Mouse (Mus musculus) spleen, adult 2 months (tissue): ENCODE results near the gene Klf13. TPM values are rescaled to one million over a fixed set of nuclear protein-coding genes. Genes with fewer than 3 reads are reported as not detected.

ENCODE experiments used
- DNase-seq, 2 experiments: peaks; one replicate each; pipeline versions ENCODE4 v3.0.0 to v3.0.0-alpha.2; 2012 to 2021; ENCODE audit warnings: low spot score in 2 of 2, low read depth in 1 of 2
- H3K27ac ChIP-seq: fragments of 200-500 bp; 2 replicates; pipeline ENCODE4 v1.5.1; 2012; ENCODE audit warnings: low read length, inconsistent platforms; ENCODE audit not compliant: insufficient read depth
- H3K27me3 ChIP-seq: fragments of 200-500 bp; 2 replicates; pipeline ENCODE4 v1.6.1; 2012; ENCODE audit warnings: mild to moderate bottlenecking, moderate library complexity, low read length, inconsistent platforms; ENCODE audit not compliant: control insufficient read depth, insufficient read depth
- H3K36me3 ChIP-seq: fragments of 200-500 bp; 2 replicates; pipeline ENCODE4 v1.6.1; 2012; ENCODE audit warnings: mild to moderate bottlenecking, low read length, inconsistent platforms; ENCODE audit not compliant: control insufficient read depth, insufficient read depth
- H3K4me1 ChIP-seq: fragments of 200-500 bp; 2 replicates; pipeline ENCODE4 v1.6.1; 2011; ENCODE audit warnings: inconsistent platforms; ENCODE audit not compliant: control insufficient read depth, insufficient read depth, insufficient read length
- H3K4me3 ChIP-seq: fragments of 200-500 bp; 2 replicates; pipeline ENCODE4 v1.5.1; 2011; ENCODE audit warnings: mild to moderate bottlenecking, inconsistent platforms; ENCODE audit not compliant: insufficient read depth, insufficient read length; ENCODE audit errors: extremely low read depth
- CTCF ChIP-seq: fragments of 200-500 bp; IDR thresholded peaks from 2 replicates; pipeline ENCODE4 v1.5.1; 2011; ENCODE audit warnings: mild to moderate bottlenecking, inconsistent platforms; ENCODE audit not compliant: insufficient read depth, insufficient read length, insufficient replicate concordance; ENCODE audit errors: extremely low read depth
- POLR2A ChIP-seq: fragments of 200-500 bp; IDR thresholded peaks from 2 replicates; pipeline ENCODE4 v1.6.1; 2011; ENCODE audit warnings: low read depth, low read length, inconsistent platforms
- WGBS: fragments of 180-500 bp; shearing (Covaris S2); methylation state at CpG from one replicate; pipeline ENCODE4 v1.1.7; 2018; 5-methylcytosine and 5-hydroxymethylcytosine counted together
- polyA plus RNA-seq: library from polyadenylated mRNA; depleted of rRNA; stranded (reverse); fragments of >200 nt; gene quantifications from 2 replicates; pipeline ENCODE4 v1.2.3, GENCODE M21; 2012

Klf13 gene
- polyA plus RNA-seq, 1 experiment, result 72.0 TPM

DNA sequence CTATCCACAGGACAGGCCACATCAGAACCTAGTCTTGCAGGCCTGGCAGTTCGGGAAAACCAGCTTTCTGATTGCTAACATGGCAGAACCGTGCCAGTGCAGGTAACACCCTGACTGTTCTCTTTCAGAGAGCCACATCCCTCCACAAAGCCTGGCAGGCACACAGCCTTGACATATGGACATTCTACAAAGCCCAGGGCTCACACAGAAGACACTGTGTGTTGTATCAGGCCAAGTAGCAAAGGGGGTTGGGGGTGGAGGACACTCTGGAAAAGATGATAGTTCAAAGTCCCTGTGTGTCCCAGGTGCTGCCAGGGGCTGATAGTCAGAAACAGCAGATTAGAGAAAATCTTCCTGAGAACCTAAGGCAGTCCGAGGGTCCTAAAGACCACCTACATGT lies 12.2 kb downstream of the Klf13 start:
- Histone ChIP-seq H3K27ac (peak overlapping the region; percentile 20; the same call in 1 of the 2 replicates), H3K4me3 (no peak overlapping the region), H3K4me1 (peaks cover 53% of the 10 kb centered on the region), H3K27me3 (no peaks in the 10 kb centered on the region), H3K36me3 (no peaks in the 10 kb centered on the region)
- no peak for DNase-seq
- no peak for TF ChIP-seq POLR2A
- no peak for TF ChIP-seq CTCF
- 65% methylated on average over 3 of the region's 3 CpGs for WGBS

DNA sequence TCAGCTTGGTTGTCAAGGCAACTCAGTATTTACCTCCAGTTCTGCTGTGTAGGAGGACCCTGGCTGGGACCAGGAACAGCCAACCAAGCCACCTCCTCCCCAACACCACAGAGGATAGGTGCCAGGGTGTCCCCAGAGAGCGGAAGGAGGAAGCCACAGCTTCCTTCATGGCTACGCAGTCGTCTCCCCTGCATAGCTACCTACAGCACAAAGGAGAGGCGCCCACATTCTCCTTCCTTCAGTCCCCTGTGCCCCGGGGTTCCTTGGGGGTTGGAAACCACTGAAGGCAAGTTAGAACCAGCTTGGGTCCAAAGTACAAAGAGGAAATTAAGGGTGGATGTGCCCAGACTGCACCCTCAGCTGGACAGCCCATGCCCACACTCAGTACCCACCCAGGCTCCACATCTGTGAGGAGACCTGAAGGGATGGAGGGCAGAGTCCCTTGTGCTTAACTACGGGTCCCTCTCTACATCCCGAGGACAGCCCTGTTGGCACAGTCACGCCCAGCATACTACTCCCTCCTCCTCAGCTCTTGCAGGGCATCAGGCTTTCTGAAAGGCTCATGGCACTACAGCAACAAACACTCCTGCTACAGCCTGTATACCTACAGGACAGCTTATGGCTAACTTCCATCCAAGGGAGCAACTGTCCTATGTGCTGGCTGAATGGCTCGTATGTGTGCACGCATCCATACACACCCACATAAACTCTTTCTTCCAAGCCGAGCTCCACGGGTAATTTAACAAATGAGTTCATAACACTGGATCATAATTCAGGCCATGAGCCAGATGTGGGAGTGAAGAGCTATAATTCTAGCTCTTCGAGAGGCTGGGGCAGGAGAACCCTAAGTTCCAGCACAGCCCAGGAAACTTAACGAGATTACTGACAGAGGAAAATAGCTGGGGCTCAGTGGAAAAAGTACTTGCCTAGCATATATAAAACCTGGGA lies 13.0 kb downstream of the Klf13 start:
- Histone ChIP-seq H3K36me3 (no peaks in the 10 kb centered on the region), H3K27me3 (no peaks in the 10 kb centered on the region), H3K27ac (peak overlapping the region; percentile 52), H3K4me3 (no peak overlapping the region), H3K4me1 (peaks cover 59% of the 10 kb centered on the region)
- 25% methylated on average over 14 of the region's 14 CpGs for WGBS
- peak; percentile 39 to 68 for DNase-seq
- TF ChIP-seq CTCF (no peak), POLR2A (no peak)

GRCm38 (mm10) chr7:63924747-63925412 lies 13.8 kb downstream of the Klf13 start:
- no peaks in the 10 kb centered on the region for H3K36me3 ChIP-seq

DNA sequence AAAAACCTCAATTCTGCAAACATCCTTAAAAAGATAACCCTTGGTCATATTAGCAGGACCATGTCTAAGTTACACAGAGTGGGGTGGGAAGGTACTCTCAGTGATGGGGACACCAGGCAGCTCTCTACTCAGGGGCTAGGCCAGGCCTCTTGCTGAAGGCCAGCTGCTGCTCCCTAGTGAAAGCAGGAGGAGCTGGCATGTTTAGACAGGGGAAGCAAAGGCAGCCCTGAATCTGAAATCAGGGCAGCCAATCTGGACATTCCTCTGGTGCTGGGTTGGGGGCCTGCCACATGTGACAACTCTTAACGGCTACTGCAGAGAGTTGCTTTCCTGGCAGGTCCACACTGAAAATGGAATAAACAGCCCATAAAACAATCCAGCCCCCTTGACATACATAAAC lies 14.6 kb downstream of the Klf13 start:
- H3K4me3 ChIP-seq, result no peak overlapping the region
- WGBS, result 83% methylated on average over 1 of the region's 1 CpGs
- H3K36me3 ChIP-seq, result no peaks in the 10 kb centered on the region
- no peak overlapping the region for H3K27ac ChIP-seq
- H3K4me1 ChIP-seq, result peaks cover 58% of the 10 kb centered on the region
- DNase-seq, result no peak
- TF ChIP-seq POLR2A, result no peak
- no peak for TF ChIP-seq CTCF
- H3K27me3 ChIP-seq, result no peaks in the 10 kb centered on the region

More at GRCm38 (mm10) chr7:63924747-63925412, 13.8 kb downstream of the Klf13 start:
- peak overlapping the region; percentile 42 for H3K27ac ChIP-seq
- 66% methylated on average over 6 of the region's 6 CpGs for WGBS
- H3K27me3 ChIP-seq, result no peaks in the 10 kb centered on the region
- TF ChIP-seq POLR2A, result no peak
- TF ChIP-seq CTCF, result no peak
- no peak for DNase-seq
- H3K4me3 ChIP-seq, result no peak overlapping the region
- peaks cover 57% of the 10 kb centered on the region for H3K4me1 ChIP-seq

DNA sequence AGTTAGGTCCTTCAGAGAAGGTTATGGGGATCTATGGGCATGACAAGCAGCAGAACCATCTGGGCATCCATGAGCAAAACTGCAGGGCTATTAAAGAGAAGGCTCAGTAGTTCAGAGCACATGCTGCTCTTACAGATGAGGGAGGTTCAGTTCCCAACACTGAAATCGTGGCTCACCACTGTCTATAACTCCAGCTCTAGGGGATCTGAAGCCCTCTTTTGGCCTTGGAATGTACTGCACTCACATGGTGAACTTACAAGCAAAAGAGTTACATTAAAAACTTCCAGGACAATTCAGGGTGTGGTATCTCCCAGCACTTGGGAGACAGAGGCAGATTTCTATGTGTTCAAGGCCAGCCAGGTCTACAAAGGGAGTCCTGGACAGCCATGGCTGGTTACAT lies 15.7 kb downstream of the Klf13 start:
- H3K27me3 ChIP-seq, result no peaks in the 10 kb centered on the region
- no peak overlapping the region for H3K4me3 ChIP-seq
- 76% methylated on average over 1 of the region's 1 CpGs for WGBS
- DNase-seq, result no peak
- no peaks in the 10 kb centered on the region for H3K36me3 ChIP-seq
- peaks cover 59% of the 10 kb centered on the region for H3K4me1 ChIP-seq
- H3K27ac ChIP-seq, result peak overlapping the region; percentile 5; the same call in 1 of the 2 replicates
- TF ChIP-seq CTCF (no peak), POLR2A (no peak)

DNA sequence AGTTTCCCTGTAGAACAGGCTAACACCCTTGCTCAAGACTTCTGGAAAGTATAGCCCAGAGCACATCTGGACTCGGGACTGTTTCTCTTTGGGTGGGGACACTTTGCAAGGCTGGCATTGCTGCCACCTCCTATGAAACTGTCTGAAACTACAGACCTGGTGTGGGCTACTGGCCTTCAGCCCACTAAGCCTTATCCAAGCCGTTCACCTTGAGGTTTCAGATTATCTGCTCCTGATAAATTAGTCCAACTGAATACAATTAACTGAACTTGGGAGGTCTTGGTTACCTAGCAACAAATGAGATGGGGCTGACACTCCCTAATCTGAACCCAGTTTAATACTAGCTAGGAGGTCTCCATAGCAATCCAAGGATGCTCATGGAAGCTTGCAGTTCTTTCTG lies 16.1 kb downstream of the Klf13 start:
- DNase-seq, result no peak
- Histone ChIP-seq H3K4me1 (peaks cover 62% of the 10 kb centered on the region), H3K27me3 (no peaks in the 10 kb centered on the region), H3K4me3 (no peak overlapping the region), H3K27ac (peak overlapping the region; percentile 70), H3K36me3 (no peaks in the 10 kb centered on the region)
- WGBS, result 49% methylated on average over 2 of the region's 2 CpGs
- TF ChIP-seq POLR2A, result no peak
- no peak for TF ChIP-seq CTCF
